Mouse (Mus musculus): Measurements from ENCODE around the gene Noxo1.

The Noxo1 gene

GRCm38 (mm10) chr17:24676187-24676586 is 19.8 kb upstream of the Noxo1 start:
- in situ Hi-C loops (cut with MboI; ENCODE audit: low sequenced_read_pairs), result no loop called here

DNA sequence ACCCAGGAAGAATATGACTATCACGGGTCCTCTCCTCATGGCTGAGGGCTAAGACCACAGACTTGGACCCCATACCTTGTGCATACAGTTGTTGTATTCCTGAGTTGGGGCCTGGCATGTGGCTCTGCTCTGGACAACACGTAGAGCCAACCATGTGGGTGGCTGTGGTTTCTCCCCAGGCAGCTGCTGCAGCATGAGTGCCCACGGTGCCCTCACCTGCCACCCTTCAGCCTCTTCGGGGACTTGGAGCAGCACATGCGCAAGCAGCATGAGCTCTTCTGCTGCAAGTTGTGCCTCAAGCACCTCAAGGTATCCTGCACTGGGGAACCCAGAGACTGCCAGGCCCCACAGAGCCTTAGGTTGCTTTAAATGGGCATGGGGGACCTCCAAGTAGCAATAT is 19.2 kb upstream of the Noxo1 start:
- in situ Hi-C loops (cut with MboI; ENCODE audit: low sequenced_read_pairs), result no loop called here

DNA sequence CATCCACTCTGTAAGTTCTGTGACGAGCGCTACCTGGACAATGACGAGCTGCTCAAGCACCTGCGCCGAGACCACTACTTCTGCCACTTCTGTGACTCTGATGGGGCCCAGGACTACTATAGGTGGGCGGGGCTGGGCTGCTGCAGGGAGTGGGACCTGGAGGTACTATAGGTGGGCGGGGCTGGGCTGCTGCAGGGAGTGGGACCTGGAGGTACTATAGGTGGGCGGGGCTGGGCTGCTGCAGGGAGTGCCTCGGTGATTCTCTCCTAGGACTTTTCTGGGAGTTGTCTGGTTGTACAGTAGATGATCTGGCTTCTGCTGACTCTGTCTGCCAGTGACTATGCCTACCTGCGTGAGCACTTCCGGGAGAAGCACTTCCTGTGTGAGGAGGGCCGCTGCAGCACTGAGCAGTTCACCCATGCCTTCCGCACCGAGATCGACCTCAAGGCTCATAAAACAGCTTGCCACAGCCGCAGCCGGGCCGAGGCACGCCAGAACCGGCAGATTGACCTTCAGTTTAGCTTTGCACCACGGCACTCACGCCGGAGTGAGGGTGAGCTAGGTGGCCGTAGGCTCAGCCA is 18.4 kb upstream of the Noxo1 start:
- in situ Hi-C loops (cut with MboI; ENCODE audit: low sequenced_read_pairs), result no loop called here

DNA sequence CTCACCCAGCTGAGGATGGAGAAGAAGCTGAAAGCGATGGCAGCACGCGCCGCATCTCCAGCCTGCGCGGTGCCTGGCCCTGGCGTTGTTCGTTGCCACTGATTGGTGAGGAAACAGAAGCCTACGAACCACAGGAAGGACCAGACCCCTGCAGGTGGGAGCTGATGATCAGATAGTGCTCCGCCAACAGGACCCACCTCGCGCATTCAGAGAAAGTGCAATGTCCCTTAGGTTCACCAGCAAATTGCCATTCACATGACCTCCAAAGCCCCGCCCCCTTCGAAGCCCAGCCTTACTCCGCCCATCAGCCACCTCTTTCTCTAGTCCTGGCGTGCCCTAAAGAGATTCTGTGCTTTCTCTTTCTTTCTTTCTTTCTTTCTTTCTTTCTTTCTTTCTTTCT is 9.5 kb upstream of the Noxo1 start:
- in situ Hi-C loops (cut with MboI; ENCODE audit: low sequenced_read_pairs), result no loop called here

DNA sequence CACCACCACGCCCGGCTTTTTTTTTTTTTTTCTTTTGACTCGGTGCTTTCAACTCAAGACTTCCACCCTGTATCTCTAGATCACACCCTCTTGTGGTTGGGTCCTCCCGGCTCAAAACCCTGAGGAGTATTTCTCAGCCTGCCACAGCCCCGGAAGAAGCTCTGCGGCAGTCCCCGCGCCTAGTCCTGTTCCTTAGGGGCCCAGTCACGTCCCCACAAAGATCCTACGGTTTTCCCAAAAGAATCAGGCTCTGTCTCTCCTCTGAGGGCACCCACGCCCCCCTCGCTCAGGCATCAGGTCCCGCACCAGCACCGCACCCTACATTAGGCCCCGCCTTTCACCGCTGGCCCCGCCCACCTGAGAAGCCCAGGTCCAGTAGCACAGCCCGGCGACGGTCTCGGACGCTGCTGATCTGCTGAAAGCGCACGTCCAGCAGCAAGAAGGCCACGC is 8.9 kb upstream of the Noxo1 start:
- in situ Hi-C loops (cut with MboI; ENCODE audit: low sequenced_read_pairs), result no loop called here

- in situ Hi-C loops (cut with MboI; ENCODE audit: low sequenced_read_pairs), result no loop called here
Measured at GRCm38 (mm10) chr17:24687599-24687998, 8.4 kb upstream of the Noxo1 start.

DNA sequence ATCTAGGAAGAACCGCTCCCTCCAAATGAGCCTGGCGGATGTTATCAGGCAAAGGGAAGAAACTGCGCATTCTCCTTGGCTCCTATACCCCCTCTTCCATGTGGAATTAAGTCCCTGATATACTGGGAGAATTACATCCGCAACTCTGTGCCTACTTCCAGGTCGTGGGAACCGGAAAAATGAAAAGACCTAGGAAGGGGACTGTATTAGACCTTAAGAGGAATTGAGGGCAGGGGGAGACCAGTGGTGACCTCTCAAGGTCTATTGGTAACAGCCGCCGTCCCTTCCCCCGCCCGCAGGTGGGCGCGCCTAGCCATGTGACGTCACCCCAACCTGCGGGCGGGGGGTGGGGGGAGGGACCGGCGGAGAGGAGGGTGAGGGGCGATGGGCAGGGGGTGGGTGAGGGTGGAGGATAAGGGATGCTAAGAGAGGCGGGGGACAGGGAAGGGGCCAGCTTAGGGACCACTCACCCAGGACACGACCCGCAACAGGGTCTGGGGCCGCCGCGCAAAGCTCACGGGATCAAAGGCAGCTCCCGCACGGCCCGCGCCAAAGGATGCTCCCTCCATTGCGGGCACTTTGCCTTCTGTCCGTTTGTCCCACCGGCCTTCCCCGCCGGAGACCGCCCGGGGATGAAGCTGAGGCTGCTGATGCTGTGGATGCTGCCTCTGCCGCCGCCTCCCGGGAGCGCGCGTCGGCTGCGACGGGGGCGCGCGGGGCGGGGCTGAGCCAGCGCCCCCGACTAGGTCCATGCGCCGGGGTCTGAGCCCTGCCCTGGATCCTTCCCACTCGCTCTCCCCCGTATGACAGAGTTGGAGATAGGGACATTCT is 6.6 kb upstream of the Noxo1 start, which contains the start of gene Syngr3:
Gene Syngr3, minus strand, starts transcription at position 705 of the 831 bp plus-strand sequence.
- in situ Hi-C loops (cut with MboI; ENCODE audit: low sequenced_read_pairs), result no loop called here

DNA sequence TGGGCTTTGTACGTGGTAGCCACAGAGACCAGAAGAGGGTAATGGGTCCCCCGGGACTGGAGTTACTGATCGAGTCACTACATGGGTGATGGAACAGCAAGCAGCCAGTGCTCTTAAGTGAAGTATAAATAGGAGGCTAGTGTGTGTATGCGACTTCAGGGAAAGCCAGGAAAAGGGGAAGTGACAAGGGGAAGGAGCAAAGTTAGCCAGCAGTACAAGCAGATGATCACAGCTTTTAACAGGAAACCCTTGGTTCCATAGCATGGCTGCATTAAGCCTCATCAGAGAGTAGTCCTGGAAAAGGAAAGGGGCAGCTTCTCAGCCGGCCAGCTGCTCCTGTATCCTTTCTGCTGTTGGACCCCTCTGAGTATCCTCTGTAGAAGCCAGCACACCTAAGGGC is 3.6 kb upstream of the Noxo1 start:
- in situ Hi-C loops (cut with MboI; ENCODE audit: low sequenced_read_pairs), result no loop called here

GRCm38 (mm10) chr17:24695326-24696010 is 566 bp upstream of the Noxo1 start:
- in situ Hi-C loops (cut with MboI; ENCODE audit: low sequenced_read_pairs), result no loop called here

- in situ Hi-C loops (cut with MboI; ENCODE audit: low sequenced_read_pairs), result no loop called here
Measured at GRCm38 (mm10) chr17:24697985-24698384, 2.0 kb downstream of the Noxo1 start.

DNA sequence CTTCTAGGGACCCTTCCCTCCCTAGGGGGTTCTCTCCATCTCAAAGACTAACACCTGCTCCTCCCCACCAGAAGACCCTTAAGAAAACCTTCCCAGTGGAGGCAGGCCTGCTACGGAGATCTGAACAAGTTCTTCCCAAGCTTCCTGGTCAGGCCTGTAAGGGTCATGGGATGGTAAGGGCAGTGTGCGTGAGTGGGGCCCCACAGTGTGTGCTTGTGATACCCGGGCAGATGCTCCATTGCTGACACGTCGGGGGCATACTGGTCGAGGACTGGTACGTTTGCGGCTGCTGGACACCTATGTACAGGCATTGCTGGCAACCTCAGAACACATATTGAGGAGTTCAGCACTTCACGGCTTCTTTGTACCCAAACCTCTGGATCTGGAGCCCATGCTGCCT is 2.7 kb downstream of the Noxo1 start:
- in situ Hi-C loops (cut with MboI; ENCODE audit: low sequenced_read_pairs), result no loop called here

DNA sequence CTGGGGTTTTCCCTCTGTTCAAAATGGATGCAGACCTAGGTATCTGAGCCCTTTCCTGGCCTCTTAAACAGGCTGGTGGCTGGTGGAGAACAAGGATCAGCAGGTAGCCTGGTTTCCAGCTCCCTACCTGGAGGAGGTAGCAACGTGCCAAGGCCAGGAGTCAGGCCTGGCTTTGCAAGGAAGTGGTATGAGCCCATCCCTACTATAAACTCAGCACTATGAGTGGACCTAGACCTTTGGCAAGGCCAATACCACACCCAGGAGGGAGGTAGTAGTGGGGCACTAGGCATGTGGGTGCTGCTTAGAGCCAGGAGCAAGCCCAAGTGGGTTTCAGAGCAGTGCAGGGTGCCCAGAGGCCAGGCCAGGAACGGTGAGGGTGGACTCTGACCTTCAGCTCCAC is 3.4 kb downstream of the Noxo1 start:
- in situ Hi-C loops (cut with MboI; ENCODE audit: low sequenced_read_pairs), result no loop called here

- in situ Hi-C loops (cut with MboI; ENCODE audit: low sequenced_read_pairs), result no loop called here
Measured at GRCm38 (mm10) chr17:24701251-24701650, 5.2 kb downstream of the Noxo1 start.

- in situ Hi-C loops (cut with MboI; ENCODE audit: low sequenced_read_pairs), result no loop called here
Measured at GRCm38 (mm10) chr17:24705821-24706220, 9.8 kb downstream of the Noxo1 start.

DNA sequence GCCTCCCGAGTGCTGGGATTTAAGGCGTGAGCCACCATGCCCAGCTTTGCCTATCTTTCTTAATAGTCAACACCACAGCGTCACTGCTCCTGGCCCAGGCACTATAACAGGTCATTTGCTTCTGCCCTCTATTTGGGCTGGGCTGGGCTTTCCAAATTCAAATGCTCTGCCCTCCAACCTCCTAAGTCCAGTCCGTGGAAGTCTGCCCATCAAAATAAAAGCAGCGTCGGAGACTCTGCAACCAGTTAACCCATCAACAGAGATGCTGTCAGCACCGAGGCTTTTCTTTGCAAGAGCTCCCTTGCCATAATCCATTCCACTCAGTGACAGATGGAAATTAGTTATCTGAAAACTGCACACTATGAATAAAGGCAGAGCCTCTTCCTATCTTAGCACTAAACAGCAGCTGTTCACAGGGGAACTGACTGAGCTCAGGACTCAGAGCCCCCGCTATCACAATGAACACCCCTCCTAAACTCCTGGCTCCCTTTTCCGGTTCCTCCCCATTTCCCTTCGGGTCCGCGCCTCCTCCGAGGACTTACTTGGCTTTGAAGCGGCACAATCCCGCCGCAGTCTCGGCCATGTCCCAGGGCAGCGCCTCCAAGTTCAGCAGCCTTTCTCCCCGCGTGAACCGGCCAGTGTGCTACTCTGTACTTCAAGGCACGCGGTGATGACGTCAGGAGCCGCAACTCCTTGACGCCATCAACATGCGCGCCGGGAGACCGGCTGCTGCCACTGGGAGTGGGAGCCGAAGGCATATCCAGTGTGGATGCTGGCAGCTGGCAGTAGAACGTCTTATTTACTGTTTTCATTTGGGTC is 11.2 kb downstream of the Noxo1 start, which contains the start of gene Tbl3:
Gene Tbl3, minus strand, starts transcription at position 679 of the 819 bp plus-strand sequence.
- in situ Hi-C loops (cut with MboI; ENCODE audit: low sequenced_read_pairs), result no loop called here

- in situ Hi-C loops (cut with MboI; ENCODE audit: low sequenced_read_pairs), result no loop called here
Measured at GRCm38 (mm10) chr17:24707801-24708425, 11.9 kb downstream of the Noxo1 start.

GRCm38 (mm10) chr17:24708646-24709045 is 12.6 kb downstream of the Noxo1 start:
- in situ Hi-C loops (cut with MboI; ENCODE audit: low sequenced_read_pairs), result no loop called here

GRCm38 (mm10) chr17:24715556-24715955 is 19.5 kb downstream of the Noxo1 start:
- in situ Hi-C loops (cut with MboI; ENCODE audit: low sequenced_read_pairs), result no loop called here

- in situ Hi-C loops (cut with MboI; ENCODE audit: low sequenced_read_pairs), result no loop called here
Measured at GRCm38 (mm10) chr17:24716166-24716682, 20.2 kb downstream of the Noxo1 start.

- in situ Hi-C loops (cut with MboI; ENCODE audit: low sequenced_read_pairs), result no loop called here
Measured at GRCm38 (mm10) chr17:24717943-24718342, 21.9 kb downstream of the Noxo1 start, which contains the start of the genes Rnf151 and Rps2. Rnf151 (minus strand) TSS chr17:24718063. Rps2 (plus strand) TSS chr17:24718116.

Measured in CH12F3 (cell line).